Mouse (Mus musculus): ENCODE measurements around the gene Gng8. TPM values are rescaled to one million over a fixed set of nuclear protein-coding genes. Genes with fewer than 3 reads are reported as not detected.

Gng8 gene
- total RNA-seq, 4 experiments from 2014 or later = 2.1 to 3.5 (median 3.5) TPM

DNA sequence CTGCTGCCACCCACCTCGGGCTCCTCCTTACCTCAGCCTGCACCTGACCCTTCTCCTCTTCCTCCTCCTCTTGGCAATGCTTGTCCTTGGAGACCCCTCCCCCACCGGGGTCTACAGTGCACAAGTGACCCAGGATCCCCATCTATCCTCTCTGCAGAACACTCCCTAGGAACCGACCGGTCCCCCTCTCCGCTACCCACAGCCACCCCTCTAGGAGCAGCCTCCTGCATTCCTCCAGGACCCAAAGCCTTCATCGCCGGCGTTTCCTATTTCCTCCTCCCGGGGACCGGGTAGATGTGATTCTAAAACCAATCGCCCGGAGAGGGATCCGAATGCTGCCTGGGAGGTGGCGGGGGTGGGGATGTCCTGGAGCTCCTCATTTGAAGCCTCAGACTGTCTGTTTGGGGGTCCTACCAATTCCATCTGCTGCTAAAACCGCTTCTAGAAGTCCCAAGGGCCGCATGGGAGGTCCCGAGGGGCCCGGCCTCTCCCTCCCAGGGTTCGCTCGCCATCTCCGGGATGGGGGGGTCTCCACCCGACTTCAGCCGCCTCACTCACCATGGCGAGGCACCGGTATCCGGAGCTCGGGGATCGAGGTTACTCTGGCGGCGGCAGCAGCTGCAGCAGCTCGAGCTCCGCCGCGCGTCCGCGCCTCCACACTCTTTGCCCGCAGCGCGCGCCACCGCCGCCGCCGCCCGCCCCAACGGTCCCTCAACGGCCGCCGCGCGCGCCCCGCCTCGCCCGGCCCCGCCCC lies 31.9 kb downstream of the Gng8 start:
- peak; percentile 61 to 70 for DNase-seq (ENCODE audit: low spot score in 2 of 2)

DNA sequence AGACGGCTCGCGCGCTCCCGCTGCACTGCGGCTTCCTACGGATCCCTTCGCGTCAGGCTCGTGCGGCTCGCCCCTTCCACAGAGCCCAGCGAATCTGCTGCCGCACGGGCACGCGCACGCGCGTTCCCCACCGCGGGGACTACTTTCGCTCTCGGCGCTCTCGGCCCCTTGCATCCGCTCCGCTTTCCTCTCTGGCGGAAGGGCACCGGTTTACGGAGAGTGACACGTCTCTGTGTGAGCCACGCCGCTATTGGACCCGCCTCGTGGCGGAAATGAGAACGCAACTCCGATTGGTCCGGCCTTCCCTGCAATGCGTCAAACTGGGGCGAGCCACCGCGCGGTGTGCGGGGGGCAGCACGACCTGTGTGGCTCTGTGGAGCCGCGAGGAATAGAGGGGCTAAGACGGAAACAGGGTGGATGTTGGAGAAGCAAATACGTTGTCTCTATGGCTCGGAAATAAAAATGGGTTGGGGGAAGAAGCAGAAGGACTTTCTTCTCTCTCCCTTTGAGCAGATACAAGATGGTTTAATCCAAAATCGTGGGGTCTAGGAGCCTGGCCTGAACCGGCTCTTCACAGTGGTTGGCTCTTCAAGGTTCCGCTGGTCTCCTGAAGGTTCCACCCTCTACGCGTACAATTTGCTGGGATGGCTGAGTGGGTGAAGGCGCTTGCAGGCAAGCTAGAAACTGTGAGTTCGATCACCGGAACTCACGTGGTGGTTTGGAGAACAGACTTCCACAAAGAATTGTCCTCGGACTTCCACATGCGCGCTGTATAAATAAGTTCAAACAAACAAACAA lies 32.6 kb downstream of the Gng8 start, which contains the start of gene Calm3:
Calm3 (minus strand) TSS at position 78 of the 798 bp plus-strand sequence.
- DNase-seq (ENCODE audit: low spot score in 2 of 2) = peak; percentile 98 to 100

DNA sequence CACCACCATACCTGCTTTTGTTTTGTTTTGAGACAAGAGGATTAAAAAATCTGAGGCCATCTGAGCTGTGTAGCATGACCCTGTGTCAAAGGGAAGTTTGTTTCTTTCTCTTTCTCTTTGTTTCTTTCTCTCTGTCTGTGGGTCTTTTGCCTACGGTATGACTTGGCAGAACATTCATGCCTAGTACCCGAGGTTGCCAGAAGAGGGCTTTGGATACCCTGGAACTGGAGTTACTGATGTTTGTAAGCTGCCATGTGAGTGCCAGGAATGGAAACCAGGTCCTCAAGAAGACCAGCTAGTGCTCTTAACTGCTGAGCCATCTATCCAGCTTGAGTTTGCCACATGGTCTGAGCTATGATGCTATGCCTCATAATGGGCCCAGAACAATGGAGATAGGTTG lies 36.8 kb downstream of the Gng8 start:
- DNase-seq (ENCODE audit: low spot score in 2 of 2) = no peak

DNA sequence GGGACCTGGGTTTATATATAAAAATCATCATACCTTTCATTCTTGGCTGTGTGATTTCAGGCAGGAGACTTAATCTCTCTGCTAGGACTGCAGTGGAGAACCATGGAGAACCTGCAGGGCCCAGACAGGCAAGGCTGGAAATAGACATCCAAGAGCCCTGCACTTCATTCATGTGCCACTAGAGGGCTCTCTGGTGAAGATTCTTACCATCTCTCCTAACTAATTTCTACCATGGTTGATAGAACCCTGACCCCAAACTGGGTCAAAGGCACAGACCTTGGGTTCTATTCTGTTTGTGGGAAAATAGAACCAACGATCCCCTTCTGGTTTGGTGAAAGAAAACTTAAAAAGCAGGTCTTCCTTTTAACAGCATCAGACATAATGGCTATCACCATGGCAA lies 39.3 kb downstream of the Gng8 start:
- no peak for DNase-seq (ENCODE audit: low spot score in 2 of 2)

DNA sequence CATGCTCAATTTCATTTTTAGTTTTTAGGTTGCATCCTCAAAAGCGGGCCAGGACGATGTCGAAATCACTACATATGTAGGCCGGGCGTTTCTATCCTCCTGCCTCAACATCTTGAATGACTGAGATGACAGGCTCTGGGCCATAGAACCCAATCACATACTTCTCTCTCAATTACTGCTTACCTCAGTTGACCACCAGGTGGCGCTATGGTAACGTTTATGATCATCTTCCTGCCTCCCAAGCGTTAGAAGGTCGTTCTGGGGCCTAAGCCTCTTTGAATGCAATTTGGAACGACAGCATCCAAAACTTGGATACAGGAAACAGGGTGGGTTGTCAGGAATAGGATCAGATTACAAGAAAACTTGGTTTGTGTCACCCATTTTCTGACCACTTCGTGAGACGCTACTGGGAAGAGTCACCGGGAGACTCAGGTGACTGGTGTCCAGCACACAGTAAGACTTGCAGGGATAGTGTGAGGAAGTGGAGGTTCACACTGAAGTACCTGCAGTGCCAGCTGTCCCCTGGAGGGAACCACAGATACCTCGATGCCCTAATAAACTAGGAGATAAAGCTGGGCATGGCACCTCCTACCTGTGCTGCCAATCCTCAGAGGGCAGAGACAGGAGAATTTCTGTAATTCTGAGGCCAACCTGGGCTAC lies 40.5 kb downstream of the Gng8 start:
- no peak for DNase-seq (ENCODE audit: low spot score in 2 of 2)

DNA sequence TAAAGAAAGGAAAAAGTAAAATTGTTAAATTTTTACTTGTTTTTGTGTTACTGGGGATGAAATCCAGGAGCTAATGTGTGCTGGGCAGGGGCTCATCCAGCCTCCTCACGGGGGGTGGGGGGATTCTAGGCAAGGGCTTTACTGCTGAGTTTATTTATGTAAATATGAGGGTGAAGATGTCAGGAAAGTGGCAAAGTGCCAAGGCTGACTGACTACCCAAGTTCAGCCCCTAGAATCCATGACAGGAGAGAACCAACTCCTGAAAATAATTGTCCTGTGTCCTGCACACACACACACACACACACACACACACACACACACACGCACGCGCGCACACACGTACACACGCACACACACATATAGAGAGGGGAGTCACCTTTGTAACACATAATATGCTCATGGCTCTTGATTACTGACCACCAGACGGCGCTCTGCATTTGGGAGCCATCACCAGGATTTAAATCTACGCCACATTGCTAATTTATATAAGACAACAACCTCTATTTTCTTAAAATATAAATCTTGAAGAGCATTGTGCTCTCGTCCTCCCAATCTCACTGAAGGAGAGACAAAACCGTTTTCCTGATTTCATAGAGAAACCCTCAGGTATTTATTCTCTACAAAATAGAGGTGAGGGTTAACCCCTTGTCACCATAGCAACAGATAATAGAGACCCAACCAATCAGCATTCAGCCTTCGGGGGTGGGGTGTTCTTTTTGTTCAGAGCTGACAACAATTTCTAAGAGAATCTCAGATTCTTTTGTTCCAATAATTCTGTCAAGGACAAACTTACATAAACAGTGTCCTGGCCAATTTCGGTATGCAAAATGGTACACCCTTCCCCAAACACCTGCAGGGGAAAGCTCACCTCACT lies 41.4 kb downstream of the Gng8 start:
- DNase-seq (ENCODE audit: low spot score in 2 of 2) = no peak

DNA sequence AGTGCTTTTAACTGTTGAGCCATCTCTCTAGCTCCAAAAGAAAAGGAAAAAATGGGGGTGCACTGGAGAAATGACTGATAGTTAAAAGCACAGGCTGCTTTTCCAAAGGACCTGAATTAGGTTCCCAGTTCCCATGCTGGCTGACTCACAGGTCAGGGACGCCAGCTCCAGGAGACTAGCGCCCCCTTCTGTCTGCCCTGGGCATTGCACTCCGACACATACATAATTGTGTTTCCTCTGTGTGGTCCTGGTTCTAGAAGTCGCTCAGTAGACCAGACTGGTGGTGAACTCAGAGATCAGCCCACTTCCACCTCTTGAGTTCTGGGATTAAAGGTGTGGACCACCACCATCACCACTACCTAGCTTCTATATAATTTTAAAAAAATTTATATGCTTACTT lies 45.7 kb downstream of the Gng8 start:
- DNase-seq (ENCODE audit: low spot score in 2 of 2) = no peak

DNA sequence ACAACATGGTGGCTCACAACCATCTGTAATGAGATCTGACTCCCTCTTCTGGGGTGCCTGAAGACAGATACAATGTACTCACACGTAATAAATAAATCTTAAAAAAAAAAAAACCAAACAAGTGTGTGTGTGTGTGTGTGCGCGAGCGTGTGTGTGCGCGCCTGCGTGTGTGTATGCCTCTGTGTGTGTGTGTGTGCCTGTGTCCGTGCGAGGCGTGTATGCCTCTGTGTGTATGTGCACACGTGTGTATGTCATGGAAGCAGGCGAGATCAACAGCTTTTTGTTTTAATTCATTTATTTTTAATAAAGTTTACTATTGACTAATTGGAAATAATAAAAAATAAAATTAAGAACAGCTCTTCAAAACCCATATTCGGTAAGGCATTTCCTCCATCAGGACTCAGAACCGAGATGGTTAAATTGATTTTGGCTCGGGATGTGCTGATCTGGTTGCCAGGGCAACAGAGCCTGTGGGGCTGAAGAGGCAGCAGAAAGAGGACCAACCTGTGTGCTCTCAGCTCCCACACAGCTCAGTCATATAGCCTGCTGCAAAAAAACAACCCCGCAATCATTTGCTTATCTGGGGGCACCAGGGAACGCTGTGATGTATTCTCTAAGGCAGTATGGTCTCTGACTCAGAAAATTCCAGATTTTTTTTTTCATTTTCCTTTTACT lies 46.7 kb downstream of the Gng8 start:
- peak in 1 of 2 experiments; percentile 78 for DNase-seq (ENCODE audit: low spot score in 2 of 2)

DNA sequence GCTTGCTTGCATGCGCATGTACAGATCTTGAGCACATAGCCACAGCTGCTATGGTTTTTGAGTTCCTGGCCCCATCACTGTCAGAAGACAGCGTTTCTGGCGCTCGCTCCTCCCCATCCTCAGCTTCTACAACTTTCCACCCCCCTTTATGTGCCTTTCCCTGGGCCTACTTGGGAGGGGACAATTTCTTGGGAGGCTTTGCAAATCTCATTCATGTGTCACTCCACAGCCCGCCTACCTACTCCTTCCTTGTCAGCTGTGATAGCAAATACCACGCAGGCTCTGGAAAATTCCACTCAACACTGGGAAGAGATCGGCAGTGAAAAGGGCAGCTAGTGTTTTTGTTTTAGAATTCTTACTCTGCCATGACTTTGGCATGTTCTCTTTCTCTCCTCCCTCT lies 48.7 kb downstream of the Gng8 start:
- peak in 1 of 2 experiments; percentile 84 for DNase-seq (ENCODE audit: low spot score in 2 of 2)

DNA sequence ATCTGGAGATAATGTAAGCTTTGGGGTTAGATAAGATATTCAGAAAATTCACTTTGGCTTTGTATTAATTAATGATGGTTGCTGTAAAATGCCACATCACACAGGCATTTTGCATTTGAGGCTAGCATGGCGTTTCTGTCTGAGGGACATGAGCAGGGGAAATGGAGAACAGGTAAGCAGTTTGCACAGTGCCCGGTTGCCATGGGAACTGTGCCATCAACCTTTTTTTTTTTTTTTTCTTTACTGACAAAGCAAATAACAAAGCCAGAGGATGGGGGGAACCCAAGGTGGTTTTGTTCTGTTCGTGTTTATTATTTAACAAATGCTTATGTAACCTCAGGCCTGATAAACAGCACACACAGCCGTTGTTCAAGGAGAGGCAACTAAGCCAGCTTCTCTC lies 51.3 kb downstream of the Gng8 start:
- no peak for DNase-seq (ENCODE audit: low spot score in 2 of 2)

DNA sequence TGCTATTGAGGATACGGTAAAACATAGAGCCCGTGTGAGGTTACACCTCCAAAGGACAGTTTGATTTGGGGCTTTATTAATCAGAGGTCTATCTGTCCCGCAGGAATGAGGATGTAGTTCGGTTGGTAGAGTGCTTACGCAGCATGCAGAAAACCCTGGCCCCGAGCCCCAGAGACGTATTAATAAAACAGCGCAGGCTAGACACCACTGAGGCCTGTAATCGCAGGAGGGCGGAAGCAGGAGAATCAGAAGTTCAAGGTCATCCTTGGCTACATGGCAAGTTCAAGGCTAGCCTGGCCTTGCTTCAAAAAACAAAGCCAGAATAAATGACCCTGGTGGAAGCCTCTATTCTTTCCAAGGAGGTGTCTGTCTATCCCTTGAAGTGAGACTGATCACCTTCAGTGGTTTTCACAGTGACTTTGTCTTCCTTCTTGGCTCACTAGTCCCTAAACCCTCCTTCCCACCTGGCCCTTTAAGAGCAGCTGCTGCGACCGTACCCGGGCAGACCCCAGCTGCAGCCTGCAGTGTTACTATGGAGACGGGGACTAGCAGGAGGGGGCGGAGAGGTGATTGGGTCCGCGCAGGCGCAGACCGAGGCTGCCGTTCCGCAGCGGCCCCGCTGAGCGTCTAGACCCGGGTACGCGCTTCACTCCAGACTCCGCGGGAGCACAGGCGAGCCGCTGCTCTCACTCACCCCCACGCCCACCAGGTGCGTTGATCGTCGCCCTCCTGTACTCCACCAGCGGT lies 52.6 kb downstream of the Gng8 start, which contains the start of gene Pnmal2:
Pnmal2 (plus strand) TSS at position 622 of the 747 bp plus-strand sequence.
- DNase-seq (ENCODE audit: low spot score in 2 of 2) = peak; percentile 79 to 91

DNA sequence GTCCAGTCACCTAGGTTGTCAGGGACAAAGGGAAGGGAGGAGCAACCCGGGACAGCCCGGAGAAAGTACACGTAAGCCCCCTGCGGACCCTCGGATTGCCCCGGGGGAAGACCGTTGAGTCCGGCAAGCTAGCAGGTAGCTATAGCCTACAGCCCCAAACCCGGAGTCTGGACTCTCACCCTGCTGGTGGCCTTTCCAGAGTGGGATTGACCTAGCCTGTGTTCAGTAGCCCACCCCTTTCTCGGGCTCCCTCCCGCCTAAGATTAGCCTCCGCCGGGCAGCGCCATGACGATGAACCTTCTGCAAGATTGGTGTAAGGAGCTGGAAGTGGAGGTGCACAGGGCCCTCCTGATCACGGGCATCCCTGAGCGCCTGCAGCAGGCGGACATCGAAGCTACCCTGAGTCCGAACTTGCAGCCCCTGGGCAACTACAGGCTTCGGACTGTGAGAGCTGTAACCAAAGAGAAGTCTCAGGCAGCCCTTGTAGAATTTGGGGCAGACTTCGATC lies 53.3 kb downstream of the Gng8 start:
- DNase-seq (ENCODE audit: low spot score in 2 of 2) = no peak

Other genes starting within 250 kb of the Gng8 start
- not detected for gene Ceacam15, start 216.1 kb upstream of the Gng8 start, total RNA-seq (2022)
- under 1 TPM in 2 of 4 experiments, not detected in 2; 0.23 to 0.28 TPM for gene Ceacam9, start 169.9 kb upstream of the Gng8 start, total RNA-seq (2022)
- gene Ap2s1, start 153.4 kb upstream of the Gng8 start, total RNA-seq (2022) = 100 to 1,000 TPM; 244 to 255 (median 248) TPM
- 1 to 10 TPM; 4.3 to 7.4 (median 7.0) TPM for gene Slc1a5, start 110.4 kb upstream of the Gng8 start, total RNA-seq (2022)
- gene Strn4, start 75.9 kb upstream of the Gng8 start, total RNA-seq (2022) = 100 to 1,000 TPM; 205 to 269 (median 250) TPM
- gene Fkrp, start 75.1 kb upstream of the Gng8 start, total RNA-seq (2022) = 10 to 100 TPM; 49.6 to 68.2 (median 56.9) TPM
- gene Prkd2, start 48.9 kb upstream of the Gng8 start, total RNA-seq (2022) = 1 to 10 TPM; 4.2 to 6.8 (median 5.5) TPM
- 100 to 1,000 TPM; 163 to 169 (median 166) TPM for gene Dact3, start 16.5 kb upstream of the Gng8 start, total RNA-seq (2022)
- gene Ptgir, start 14.7 kb downstream of the Gng8 start, total RNA-seq (2022) = under 1 TPM in 3 of 4 experiments, not detected in 1; 0.11 to 0.16 (median 0.13) TPM
- 1,000 to 10,000 TPM; 1,595 to 1,874 (median 1,737) TPM for gene Calm3, start 32.3 kb downstream of the Gng8 start, total RNA-seq (2022)
- gene Pnmal2, start 52.9 kb downstream of the Gng8 start, total RNA-seq (2022) = 100 to 1,000 TPM; 270 to 304 (median 294) TPM
- 100 to 1,000 TPM; 101 to 107 (median 104) TPM for gene Pnmal1, start 67.9 kb downstream of the Gng8 start, total RNA-seq (2022)
- gene Gm42372, start 91.3 kb downstream of the Gng8 start, total RNA-seq (2022) = 10 to 100 TPM; 60.8 to 66.8 (median 62.2) TPM
- gene Ccdc8, start 100.9 kb downstream of the Gng8 start, total RNA-seq (2022) = 1 to 10 TPM; 1.9 to 2.3 (median 2.1) TPM
- 100 to 1,000 TPM; 149 to 165 (median 157) TPM for gene Ppp5c, start 136.1 kb downstream of the Gng8 start, total RNA-seq (2022)
- gene Hif3a, start 170.6 kb downstream of the Gng8 start, total RNA-seq (2022) = 10 to 100 TPM in 1 of 4 experiments, 1 to 10 TPM in 3; 5.9 to 11.5 (median 8.9) TPM
- 1 to 10 TPM; 4.4 to 6.5 (median 5.5) TPM for gene Psg16, start 182.3 kb downstream of the Gng8 start, total RNA-seq (2022)

Measured in left cerebral cortex, adult 8-10 months (tissue).